Mouse (Mus musculus) heart, adult 2 months (tissue): ENCODE measurements at regions not wholly inside any gene's neighbourhood (a gene's known extent, or its start where the extent isn't known, plus 50 kb on each side); places are given as distances from the start of the nearest gene placed in this dataset.

Experiments used
- DNase-seq, 2 experiments: peaks; one replicate each; pipeline ENCODE4 v3.0.0; 2021
- H3K27ac ChIP-seq: fragments of 200-600 bp; 2 replicates; pipeline ENCODE4 v1.8.1; 2022
- H3K27me3 ChIP-seq: fragments of 200-500 bp; 2 replicates; pipeline ENCODE4 v1.6.1; 2012; ENCODE audit warnings: mild to moderate bottlenecking, low read length, inconsistent platforms, mixed read lengths; ENCODE audit not compliant: control insufficient read depth, insufficient read depth
- H3K36me3 ChIP-seq: fragments of 200-500 bp; 2 replicates; pipeline ENCODE4 v1.6.1; 2012; ENCODE audit warnings: low read length, inconsistent platforms; ENCODE audit not compliant: control insufficient read depth, insufficient read depth
- H3K4me1 ChIP-seq: fragments of 200-500 bp; 2 replicates; pipeline ENCODE4 v1.6.1; 2011; ENCODE audit warnings: low read length; ENCODE audit not compliant: control insufficient read depth, insufficient read depth
- H3K4me3 ChIP-seq: fragments of 200-600 bp; 2 replicates; pipeline ENCODE4 v1.8.1; 2022
- H3K79me2 ChIP-seq: fragments of 200-500 bp; replicated peaks from 2 replicates; pipeline ENCODE4 v1.6.1; 2012; ENCODE audit warnings: mild to moderate bottlenecking, inconsistent platforms, low read length, moderate library complexity, mixed read lengths; ENCODE audit not compliant: control insufficient read depth, insufficient read depth
- H3K9ac ChIP-seq: fragments of 200-500 bp; 2 replicates; pipeline ENCODE4 v1.6.1; 2012; ENCODE audit warnings: low read depth, mild to moderate bottlenecking, control low read depth, inconsistent platforms, low read length, mixed read lengths
- CTCF ChIP-seq: fragments of 200-600 bp; IDR thresholded peaks from 2 replicates; pipeline ENCODE4 v1.8.1; 2022; ENCODE audit warnings: antibody characterized with exemption, mild to moderate bottlenecking, moderate library complexity
- EP300 ChIP-seq: fragments of 200-500 bp; IDR thresholded peaks from 2 replicates; pipeline ENCODE4 v1.6.1; 2011; ENCODE audit warnings: low read depth, low read length, control low read depth; ENCODE audit not compliant: insufficient read depth
- POLR2A ChIP-seq: fragments of 200-500 bp; IDR thresholded peaks from 2 replicates; pipeline ENCODE4 v1.6.1; 2011; ENCODE audit warnings: mild to moderate bottlenecking, low read depth, low read length, control low read depth; ENCODE audit not compliant: insufficient read depth
- WGBS: fragments of 180-500 bp; shearing (Covaris S2); methylation state at CpG from one replicate; pipeline ENCODE4 v1.1.7; 2018; 5-methylcytosine and 5-hydroxymethylcytosine counted together
- intact Hi-C: fragments of 180-260 bp; cut with DNase I; formaldehyde crosslinking; loops from one replicate; pipeline ENCODE4 v1.15.1; 2025

- no peaks in the 10 kb centered on the region for H3K36me3 ChIP-seq
- no peaks in the 10 kb centered on the region for H3K4me1 ChIP-seq
- H3K9ac ChIP-seq = no peak overlapping the region
- no peak overlapping the region for H3K4me3 ChIP-seq
- H3K79me2 ChIP-seq = no peaks in the 10 kb centered on the region
- no peak for TF ChIP-seq POLR2A
- no peak for TF ChIP-seq EP300
- no peak for TF ChIP-seq CTCF
- no peak for DNase-seq
- no peaks in the 10 kb centered on the region for H3K27me3 ChIP-seq
- intact Hi-C loops = no loop called here
- no peak overlapping the region for H3K27ac ChIP-seq
- 32% methylated on average over 5 of the region's 5 CpGs for WGBS
These were observed 222.5 kb upstream of the Clnk start for GRCm38 (mm10) chr5:39099113-39099512.

GRCm38 (mm10) chr5:39094875-39095274 lies 218.3 kb upstream of the Clnk start:
- TF ChIP-seq CTCF (no peak), EP300 (no peak), POLR2A (no peak)
- H3K36me3 ChIP-seq = no peaks in the 10 kb centered on the region
- no peak overlapping the region for H3K4me3 ChIP-seq
- DNase-seq = no peak
- intact Hi-C loops = no loop called here
- H3K9ac ChIP-seq = no peak overlapping the region
- H3K27me3 ChIP-seq = no peaks in the 10 kb centered on the region
- no peak overlapping the region for H3K27ac ChIP-seq
- H3K79me2 ChIP-seq = no peaks in the 10 kb centered on the region
- 70% methylated on average over 3 of the region's 3 CpGs for WGBS
- H3K4me1 ChIP-seq = no peaks in the 10 kb centered on the region

- no peak overlapping the region for H3K9ac ChIP-seq
- no peaks in the 10 kb centered on the region for H3K27me3 ChIP-seq
- no peaks in the 10 kb centered on the region for H3K79me2 ChIP-seq
- 50% methylated on average over 11 of the region's 11 CpGs for whole genome bisulfite sequencing
- H3K36me3 ChIP-seq = no peaks in the 10 kb centered on the region
- TF ChIP-seq EP300 (no peak), POLR2A (no peak), CTCF (no peak)
- H3K4me1 ChIP-seq = no peaks in the 10 kb centered on the region
- no peak overlapping the region for H3K27ac ChIP-seq
- no peak overlapping the region for H3K4me3 ChIP-seq
- intact Hi-C loops = no loop called here
- no peak for DNase-seq
These were observed 200.1 kb upstream of the Clnk start for GRCm38 (mm10) chr5:39076555-39077178.

GRCm38 (mm10) chr5:39069683-39070082 lies 193.1 kb upstream of the Clnk start:
- DNase-seq = no peak

GRCm38 (mm10) chr5:39063061-39063460 lies 186.4 kb upstream of the Clnk start:
- Histone ChIP-seq H3K79me2 (no peaks in the 10 kb centered on the region), H3K4me1 (no peaks in the 10 kb centered on the region), H3K27me3 (no peaks in the 10 kb centered on the region), H3K4me3 (no peak overlapping the region), H3K27ac (no peak overlapping the region), H3K36me3 (no peaks in the 10 kb centered on the region), H3K9ac (no peak overlapping the region)
- no peak for DNase-seq
- intact Hi-C loops = no loop called here
- no peak for TF ChIP-seq CTCF
- no peak for TF ChIP-seq POLR2A
- no peak for TF ChIP-seq EP300
- 46% methylated on average over 3 of the region's 3 CpGs for WGBS

More at GRCm38 (mm10) chr5:39069683-39070082, 193.1 kb upstream of the Clnk start:
- no peak overlapping the region for H3K27ac ChIP-seq
- no peak overlapping the region for H3K9ac ChIP-seq
- no peaks in the 10 kb centered on the region for H3K36me3 ChIP-seq
- H3K4me1 ChIP-seq = no peaks in the 10 kb centered on the region
- intact Hi-C loops = no loop called here
- 60% methylated on average over 3 of the region's 3 CpGs for WGBS
- no peaks in the 10 kb centered on the region for H3K27me3 ChIP-seq
- TF ChIP-seq POLR2A (no peak), EP300 (no peak), CTCF (no peak)
- no peaks in the 10 kb centered on the region for H3K79me2 ChIP-seq
- H3K4me3 ChIP-seq = no peak overlapping the region

- no peaks in the 10 kb centered on the region for H3K4me1 ChIP-seq
- H3K27me3 ChIP-seq = no peaks in the 10 kb centered on the region
- intact Hi-C loops = no loop called here
- no peak overlapping the region for H3K9ac ChIP-seq
- H3K4me3 ChIP-seq = no peak overlapping the region
- TF ChIP-seq POLR2A (no peak), EP300 (no peak), CTCF (no peak)
- WGBS = 81% methylated on average over 8 of the region's 8 CpGs
- no peaks in the 10 kb centered on the region for H3K79me2 ChIP-seq
- H3K27ac ChIP-seq = no peak overlapping the region
- H3K36me3 ChIP-seq = no peaks in the 10 kb centered on the region
- DNase-seq = no peak
These were observed 176.1 kb upstream of the Clnk start for GRCm38 (mm10) chr5:39052490-39053250.
